Mouse (Mus musculus) spleen, adult 2 months (tissue): ENCODE data around the gene Chchd10. TPM values are rescaled to one million over a fixed set of nuclear protein-coding genes. Genes with fewer than 3 reads are reported as not detected.
A peak's percentile ranks its signal among the peaks of the same experiment; 100 is the strongest.

ENCODE experiments used
- DNase-seq, 2 experiments: peaks; one replicate each; pipeline versions ENCODE4 v3.0.0 to v3.0.0-alpha.2; 2012 to 2021; ENCODE audit warnings: low spot score in 2 of 2, low read depth in 1 of 2
- H3K27ac ChIP-seq: fragments of 200-500 bp; 2 replicates; pipeline ENCODE4 v1.5.1; 2012; ENCODE audit warnings: low read length, inconsistent platforms; ENCODE audit not compliant: insufficient read depth
- H3K27me3 ChIP-seq: fragments of 200-500 bp; 2 replicates; pipeline ENCODE4 v1.6.1; 2012; ENCODE audit warnings: mild to moderate bottlenecking, moderate library complexity, low read length, inconsistent platforms; ENCODE audit not compliant: control insufficient read depth, insufficient read depth
- H3K36me3 ChIP-seq: fragments of 200-500 bp; 2 replicates; pipeline ENCODE4 v1.6.1; 2012; ENCODE audit warnings: mild to moderate bottlenecking, low read length, inconsistent platforms; ENCODE audit not compliant: control insufficient read depth, insufficient read depth
- H3K4me1 ChIP-seq: fragments of 200-500 bp; 2 replicates; pipeline ENCODE4 v1.6.1; 2011; ENCODE audit warnings: inconsistent platforms; ENCODE audit not compliant: control insufficient read depth, insufficient read depth, insufficient read length
- H3K4me3 ChIP-seq: fragments of 200-500 bp; 2 replicates; pipeline ENCODE4 v1.5.1; 2011; ENCODE audit warnings: mild to moderate bottlenecking, inconsistent platforms; ENCODE audit not compliant: insufficient read depth, insufficient read length; ENCODE audit errors: extremely low read depth
- CTCF ChIP-seq: fragments of 200-500 bp; IDR thresholded peaks from 2 replicates; pipeline ENCODE4 v1.5.1; 2011; ENCODE audit warnings: mild to moderate bottlenecking, inconsistent platforms; ENCODE audit not compliant: insufficient read depth, insufficient read length, insufficient replicate concordance; ENCODE audit errors: extremely low read depth
- POLR2A ChIP-seq: fragments of 200-500 bp; IDR thresholded peaks from 2 replicates; pipeline ENCODE4 v1.6.1; 2011; ENCODE audit warnings: low read depth, low read length, inconsistent platforms
- WGBS: fragments of 180-500 bp; shearing (Covaris S2); methylation state at CpG from one replicate; pipeline ENCODE4 v1.1.7; 2018; 5-methylcytosine and 5-hydroxymethylcytosine counted together
- polyA plus RNA-seq: library from polyadenylated mRNA; depleted of rRNA; stranded (reverse); fragments of >200 nt; gene quantifications from 2 replicates; pipeline ENCODE4 v1.2.3, GENCODE M21; 2012

Gene Chchd10
- polyA plus RNA-seq, 1 experiment, result 86.8 TPM

- WGBS, result 94% methylated on average over 9 of the region's 9 CpGs
- no peak overlapping the region for H3K27ac ChIP-seq
- no peaks in the 10 kb centered on the region for H3K27me3 ChIP-seq
- no peak for DNase-seq
- H3K4me1 ChIP-seq, result peaks cover 6% of the 10 kb centered on the region; the same call in 1 of the 2 replicates
- H3K36me3 ChIP-seq, result no peaks in the 10 kb centered on the region
- no peak for TF ChIP-seq CTCF
- TF ChIP-seq POLR2A, result no peak
- H3K4me3 ChIP-seq, result no peak overlapping the region
These were observed 8.3 kb downstream of the Chchd10 start for GRCm38 (mm10) chr10:75941042-75941824.

- Histone ChIP-seq H3K36me3 (no peaks in the 10 kb centered on the region), H3K4me3 (no peak within 1 kb of the TSS), H3K4me1 (peaks cover 4% of the 10 kb centered on the region; the same call in 1 of the 2 replicates), H3K27ac (no peak within 1 kb of the TSS), H3K27me3 (no peaks in the 10 kb centered on the region)
- 58% methylated on average over 15 of the region's 15 CpGs for WGBS
- no peak for TF ChIP-seq POLR2A
- no peak for TF ChIP-seq CTCF
- DNase-seq, result no peak
These were observed 10.0 kb downstream of the Chchd10 start, which contains the start of gene Vpreb3 for GRCm38 (mm10) chr10:75942736-75943477. Vpreb3 (plus strand) TSS chr10:75943057.

GRCm38 (mm10) chr10:75944066-75944772, 11.3 kb downstream of the Chchd10 start:
- Histone ChIP-seq H3K27me3 (no peaks in the 10 kb centered on the region), H3K4me1 (peaks cover 8% of the 10 kb centered on the region; the same call in 1 of the 2 replicates), H3K36me3 (no peaks in the 10 kb centered on the region), H3K4me3 (no peak overlapping the region), H3K27ac (no peak overlapping the region)
- no peak for TF ChIP-seq CTCF
- TF ChIP-seq POLR2A, result no peak
- DNase-seq, result no peak
- 73% methylated on average over 11 of the region's 11 CpGs for WGBS

GRCm38 (mm10) chr10:75945213-75945612, 12.3 kb downstream of the Chchd10 start:
- TF ChIP-seq CTCF, result no peak
- no peak overlapping the region for H3K4me3 ChIP-seq
- no peak for DNase-seq
- WGBS, result 92% methylated on average over 7 of the region's 7 CpGs
- H3K36me3 ChIP-seq, result no peaks in the 10 kb centered on the region
- H3K27ac ChIP-seq, result no peak overlapping the region
- no peaks in the 10 kb centered on the region for H3K27me3 ChIP-seq
- H3K4me1 ChIP-seq, result peaks cover 6% of the 10 kb centered on the region; the same call in 1 of the 2 replicates

GRCm38 (mm10) chr10:75945896-75946295, 13.0 kb downstream of the Chchd10 start:
- TF ChIP-seq POLR2A (no peak), CTCF (no peak)
- WGBS, result 77% methylated on average over 7 of the region's 7 CpGs
- no peaks in the 10 kb centered on the region for H3K27me3 ChIP-seq

GRCm38 (mm10) chr10:75948079-75948478, 15.1 kb downstream of the Chchd10 start:
- H3K4me1 ChIP-seq, result peaks cover 6% of the 10 kb centered on the region; the same call in 1 of the 2 replicates
- H3K4me3 ChIP-seq, result peak overlapping the region; percentile 63
- peak in 1 of 2 experiments; percentile 49 for DNase-seq
- H3K27ac ChIP-seq, result peak overlapping the region; percentile 81
- H3K36me3 ChIP-seq, result no peaks in the 10 kb centered on the region
- no peaks in the 10 kb centered on the region for H3K27me3 ChIP-seq
- 39% methylated on average over 5 of the region's 5 CpGs for WGBS
- TF ChIP-seq POLR2A (no peak; the same call in 1 of the 2 replicates), CTCF (no peak)

More at GRCm38 (mm10) chr10:75945896-75946295, 13.0 kb downstream of the Chchd10 start:
- H3K4me1 ChIP-seq, result peaks cover 6% of the 10 kb centered on the region; the same call in 1 of the 2 replicates
- H3K36me3 ChIP-seq, result no peaks in the 10 kb centered on the region
- no peak overlapping the region for H3K27ac ChIP-seq
- H3K4me3 ChIP-seq, result no peak overlapping the region
- no peak for DNase-seq
